Mouse (Mus musculus): ENCODE measurements around the gene Peg10. TPM values are rescaled to one million over a fixed set of nuclear protein-coding genes. Genes with fewer than 3 reads are reported as not detected.
A peak's percentile ranks its signal among the peaks of the same experiment; 100 is the strongest.

The Peg10 gene
- polyA plus RNA-seq, 1 experiment from 2014 or later: 2.7 TPM

DNA sequence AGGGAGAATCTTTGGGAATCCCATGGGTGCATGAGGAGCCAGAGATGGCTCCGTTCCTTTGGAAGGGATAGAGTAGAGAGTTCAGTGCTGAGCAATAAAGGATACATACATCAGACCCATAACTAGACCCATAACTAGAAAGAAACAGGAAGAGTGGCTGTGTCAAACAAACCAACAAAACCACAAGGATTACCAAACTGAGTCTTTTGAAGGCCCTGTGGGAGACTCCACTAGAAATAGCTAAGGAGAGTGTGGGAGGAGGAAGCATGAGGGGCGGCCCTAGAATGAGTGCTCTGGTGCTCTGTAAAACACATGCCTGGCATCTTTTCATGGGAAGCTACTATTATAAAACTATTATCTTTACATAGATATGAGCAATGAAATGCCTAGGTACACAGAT, 18.8 kb upstream of the Peg10 start:
- Histone ChIP-seq H3K9me3 (ENCODE audit: low read length) (no peaks in the 10 kb centered on the region), H3K4me1 (ENCODE audit: insufficient read depth, low read length) (0 out of 2 replicates have a peak, but pooled peaks cover 8% of the 10 kb centered on the region), H3K4me2 (replicated peaks; ENCODE audit: low read depth, low read length) (no peak overlapping the region), H3K4me3 (ENCODE audit: low read length) (no peak overlapping the region), H3K9ac (replicated peaks; ENCODE audit: low read length) (no peak overlapping the region), H3K27me3 (ENCODE audit: insufficient read depth, low read length) (no peaks in the 10 kb centered on the region), H3K27ac (ENCODE audit: low read length) (no peak overlapping the region), H3K36me3 (ENCODE audit: insufficient read depth, low read length) (no peaks in the 10 kb centered on the region)
- no peak for ATAC-seq (ENCODE audit: low FRiP score, low TSS enrichment)
- WGBS: 97% methylated on average over 2 of the region's 2 CpGs

DNA sequence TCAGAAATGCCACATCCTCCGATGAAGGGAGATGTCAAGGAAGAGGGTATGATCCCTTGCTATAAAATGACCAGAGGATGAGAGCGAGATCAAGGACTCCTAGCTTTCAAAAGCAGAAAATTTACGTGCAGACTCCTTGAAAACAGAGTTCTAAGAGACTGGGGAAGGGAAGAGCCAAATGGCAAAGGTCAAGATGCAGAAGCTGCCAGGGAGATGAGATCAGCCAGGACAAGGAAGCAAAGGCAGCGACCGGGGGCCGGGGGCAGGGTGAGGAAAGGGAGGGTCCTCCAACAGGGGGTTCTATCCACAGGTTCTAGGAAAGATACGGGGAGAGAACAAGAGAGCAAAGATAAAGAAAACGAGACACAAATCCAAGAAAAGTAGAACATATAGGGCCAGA, 15.4 kb upstream of the Peg10 start:
- Histone ChIP-seq H3K4me3 (ENCODE audit: low read length) (no peak overlapping the region), H3K4me2 (replicated peaks; ENCODE audit: low read depth, low read length) (no peak overlapping the region), H3K27me3 (ENCODE audit: insufficient read depth, low read length) (no peaks in the 10 kb centered on the region), H3K36me3 (ENCODE audit: insufficient read depth, low read length) (no peaks in the 10 kb centered on the region), H3K27ac (ENCODE audit: low read length) (no peak overlapping the region), H3K9me3 (ENCODE audit: low read length) (no peaks in the 10 kb centered on the region), H3K4me1 (ENCODE audit: insufficient read depth, low read length) (0 out of 2 replicates have a peak, but pooled peaks cover 9% of the 10 kb centered on the region), H3K9ac (replicated peaks; ENCODE audit: low read length) (no peak overlapping the region)
- WGBS: 32% methylated on average over 8 of the region's 8 CpGs
- ATAC-seq (ENCODE audit: low FRiP score, low TSS enrichment): no peak

DNA sequence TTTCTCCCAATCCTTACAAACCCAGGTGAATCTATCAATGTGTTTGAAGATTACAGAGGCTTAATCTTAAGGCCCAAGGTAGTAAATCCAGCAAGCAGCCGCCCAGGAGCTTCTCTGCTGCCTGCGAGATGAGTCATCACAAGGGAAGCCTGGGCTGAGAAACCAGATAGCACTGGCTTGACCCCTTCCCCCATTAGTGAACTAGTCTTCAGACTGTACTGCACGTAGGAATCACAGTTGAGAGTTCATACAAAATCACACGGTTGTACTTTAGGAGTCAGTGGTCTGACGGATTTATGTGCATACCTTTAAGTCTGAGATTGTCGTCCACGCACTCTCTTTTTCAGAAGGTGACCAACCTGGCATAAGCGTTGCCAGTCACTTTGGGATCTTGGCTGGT, 13.9 kb upstream of the Peg10 start:
- Histone ChIP-seq H3K9ac (replicated peaks; ENCODE audit: low read length) (no peak overlapping the region), H3K4me3 (ENCODE audit: low read length) (no peak overlapping the region), H3K4me1 (ENCODE audit: insufficient read depth, low read length) (0 out of 2 replicates have a peak, but pooled peaks cover 9% of the 10 kb centered on the region), H3K36me3 (ENCODE audit: insufficient read depth, low read length) (no peaks in the 10 kb centered on the region), H3K27ac (ENCODE audit: low read length) (no peak overlapping the region), H3K27me3 (ENCODE audit: insufficient read depth, low read length) (no peaks in the 10 kb centered on the region), H3K4me2 (replicated peaks; ENCODE audit: low read depth, low read length) (no peak overlapping the region), H3K9me3 (ENCODE audit: low read length) (no peaks in the 10 kb centered on the region)
- WGBS: 37% methylated on average over 8 of the region's 8 CpGs
- peak; percentile 73; the same call in 1 of the 2 replicates for ATAC-seq (ENCODE audit: low FRiP score, low TSS enrichment)

DNA sequence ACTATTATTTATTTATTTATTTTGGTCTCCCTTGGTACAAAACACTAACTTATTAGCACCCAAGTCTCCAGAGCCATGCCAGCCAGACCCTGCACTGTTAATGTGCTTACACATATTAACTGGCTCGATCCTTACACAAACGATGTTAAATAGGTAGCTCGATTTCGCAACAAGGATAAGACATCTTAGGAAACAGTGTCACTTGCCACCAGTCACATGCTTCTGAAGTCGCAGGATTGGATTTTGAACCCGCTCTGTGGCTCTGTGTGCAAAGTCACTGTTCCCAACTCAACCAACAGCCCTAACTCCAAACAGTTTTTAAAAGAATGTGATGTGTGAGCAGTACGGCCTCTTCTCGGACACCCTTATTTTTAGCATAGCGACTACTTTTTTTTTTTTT, 10.7 kb upstream of the Peg10 start:
- Histone ChIP-seq H3K27ac (ENCODE audit: low read length) (no peak overlapping the region), H3K4me1 (ENCODE audit: insufficient read depth, low read length) (peaks cover 19% of the 10 kb centered on the region), H3K4me2 (replicated peaks; ENCODE audit: low read depth, low read length) (no peak overlapping the region), H3K9ac (replicated peaks; ENCODE audit: low read length) (no peak overlapping the region), H3K9me3 (ENCODE audit: low read length) (no peaks in the 10 kb centered on the region), H3K36me3 (ENCODE audit: insufficient read depth, low read length) (no peaks in the 10 kb centered on the region), H3K4me3 (ENCODE audit: low read length) (no peak overlapping the region), H3K27me3 (ENCODE audit: insufficient read depth, low read length) (no peaks in the 10 kb centered on the region)
- no peak for ATAC-seq (ENCODE audit: low FRiP score, low TSS enrichment)
- WGBS: 91% methylated on average over 9 of the region's 9 CpGs

DNA sequence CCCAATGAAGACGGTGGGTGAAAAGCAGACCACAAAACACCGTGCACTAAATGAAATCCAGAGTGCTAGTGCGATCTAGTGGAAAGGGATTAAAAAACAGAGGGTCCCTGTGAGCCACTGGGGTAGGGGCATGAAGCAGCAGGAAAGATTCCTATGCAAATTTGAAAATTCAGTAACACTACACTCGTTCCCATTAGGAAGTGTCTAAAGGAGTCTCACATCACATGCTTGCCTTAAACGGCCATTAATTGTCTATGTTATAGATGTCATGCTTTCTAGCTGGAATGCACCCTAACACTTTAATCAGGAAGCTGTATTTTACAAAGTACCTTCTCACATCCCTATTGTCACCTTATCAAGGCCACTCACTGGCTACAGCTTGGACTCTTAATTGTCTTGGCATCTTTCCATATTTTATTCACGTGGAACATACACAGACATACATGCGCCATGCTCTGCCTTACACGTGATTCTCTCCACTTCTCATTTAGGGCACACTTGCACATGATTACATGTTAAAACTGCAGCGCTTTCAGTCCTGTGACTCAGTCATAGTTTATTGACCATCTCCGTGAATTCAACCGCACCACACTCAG, 9.0 kb upstream of the Peg10 start:
- peaks cover 13% of the 10 kb centered on the region for H3K4me1 ChIP-seq (ENCODE audit: insufficient read depth, low read length)

DNA sequence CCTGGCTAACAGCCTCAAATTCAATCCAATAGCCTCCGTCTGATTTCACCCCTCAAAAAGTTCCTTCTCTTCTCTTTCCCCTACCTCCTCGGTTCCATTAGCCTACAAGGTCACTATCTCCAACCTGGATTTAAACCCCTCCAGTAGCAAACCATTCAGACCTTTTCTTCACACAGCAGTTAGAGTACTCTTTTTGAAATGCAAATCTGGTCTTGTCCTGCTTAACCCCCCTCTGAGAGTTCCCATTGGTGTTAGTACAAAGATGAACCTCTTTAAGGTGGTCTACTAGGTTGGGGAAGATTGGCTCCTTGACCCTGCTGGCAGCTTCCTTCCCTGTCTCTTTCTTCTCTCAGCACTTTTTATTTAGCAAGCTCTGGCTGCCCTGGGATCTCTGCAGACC, 8.4 kb upstream of the Peg10 start:
- Histone ChIP-seq H3K9me3 (ENCODE audit: low read length) (no peaks in the 10 kb centered on the region), H3K27ac (ENCODE audit: low read length) (no peak overlapping the region), H3K27me3 (ENCODE audit: insufficient read depth, low read length) (no peaks in the 10 kb centered on the region), H3K4me1 (ENCODE audit: insufficient read depth, low read length) (peaks cover 10% of the 10 kb centered on the region), H3K4me3 (ENCODE audit: low read length) (no peak overlapping the region), H3K9ac (replicated peaks; ENCODE audit: low read length) (no peak overlapping the region), H3K4me2 (replicated peaks; ENCODE audit: low read depth, low read length) (no peak overlapping the region), H3K36me3 (ENCODE audit: insufficient read depth, low read length) (no peaks in the 10 kb centered on the region)
- WGBS: 43% methylated on average over 2 of the region's 2 CpGs
- ATAC-seq (ENCODE audit: low FRiP score, low TSS enrichment): no peak

More for the DNA sequence above, 9.0 kb upstream of the Peg10 start:
- no peaks in the 10 kb centered on the region for H3K27me3 ChIP-seq (ENCODE audit: insufficient read depth, low read length)
- no peak overlapping the region for H3K4me2 ChIP-seq (replicated peaks; ENCODE audit: low read depth, low read length)
- 46% methylated on average over 11 of the region's 11 CpGs for WGBS
- no peak overlapping the region for H3K4me3 ChIP-seq (ENCODE audit: low read length)
- ATAC-seq (ENCODE audit: low FRiP score, low TSS enrichment): no peak
- no peaks in the 10 kb centered on the region for H3K36me3 ChIP-seq (ENCODE audit: insufficient read depth, low read length)
- no peaks in the 10 kb centered on the region for H3K9me3 ChIP-seq (ENCODE audit: low read length)
- no peak overlapping the region for H3K27ac ChIP-seq (ENCODE audit: low read length)
- H3K9ac ChIP-seq (replicated peaks; ENCODE audit: low read length): no peak overlapping the region

DNA sequence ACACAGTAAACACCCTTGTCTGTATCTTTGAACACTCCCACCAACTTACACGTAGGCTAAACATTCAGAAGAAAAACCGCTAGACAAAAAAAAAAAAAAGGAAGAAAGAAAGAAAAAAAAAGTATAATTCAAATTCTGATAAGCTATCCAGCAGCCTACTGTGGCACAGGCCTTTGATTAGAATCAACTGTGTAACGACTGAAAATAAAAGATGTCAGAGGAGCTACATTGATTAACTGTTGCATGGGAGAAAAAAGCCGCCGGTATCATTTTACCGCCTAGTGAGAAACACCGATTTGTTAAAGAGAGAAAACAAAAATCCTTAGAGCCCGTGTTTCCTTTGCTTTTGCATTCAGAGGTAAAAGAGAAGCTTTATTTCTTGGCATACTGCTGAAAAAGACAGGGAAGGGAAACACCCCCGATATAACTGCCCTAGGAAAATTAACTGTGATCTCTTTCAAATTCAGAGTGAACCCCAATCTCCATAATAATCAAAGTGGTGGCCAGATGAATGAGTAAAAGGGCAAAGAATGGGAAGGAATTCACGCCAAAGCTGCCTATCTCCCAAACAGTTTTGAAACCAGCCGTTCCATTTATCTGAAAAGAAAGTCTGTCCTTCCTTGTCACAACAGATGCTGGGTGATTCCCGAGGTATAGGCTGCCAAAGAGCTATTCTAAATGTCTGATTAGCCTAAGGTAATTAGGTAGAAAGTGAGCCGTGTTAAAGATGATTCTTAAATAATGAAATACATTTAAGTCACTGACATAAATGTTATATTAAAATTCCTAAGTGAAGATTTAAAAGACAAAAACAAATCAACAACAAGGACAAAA, 7.4 kb upstream of the Peg10 start:
- H3K9me3 ChIP-seq (ENCODE audit: low read length): no peaks in the 10 kb centered on the region
- H3K9ac ChIP-seq (replicated peaks; ENCODE audit: low read length): no peak overlapping the region
- H3K36me3 ChIP-seq (ENCODE audit: insufficient read depth, low read length): no peaks in the 10 kb centered on the region
- no peak overlapping the region for H3K4me3 ChIP-seq (ENCODE audit: low read length)
- WGBS: 24% methylated on average over 13 of the region's 13 CpGs
- no peak overlapping the region for H3K4me2 ChIP-seq (replicated peaks; ENCODE audit: low read depth, low read length)
- no peak overlapping the region for H3K27ac ChIP-seq (ENCODE audit: low read length)
- ATAC-seq (ENCODE audit: low FRiP score, low TSS enrichment): no peak
- H3K4me1 ChIP-seq (ENCODE audit: insufficient read depth, low read length): peaks cover 10% of the 10 kb centered on the region
- no peaks in the 10 kb centered on the region for H3K27me3 ChIP-seq (ENCODE audit: insufficient read depth, low read length)

DNA sequence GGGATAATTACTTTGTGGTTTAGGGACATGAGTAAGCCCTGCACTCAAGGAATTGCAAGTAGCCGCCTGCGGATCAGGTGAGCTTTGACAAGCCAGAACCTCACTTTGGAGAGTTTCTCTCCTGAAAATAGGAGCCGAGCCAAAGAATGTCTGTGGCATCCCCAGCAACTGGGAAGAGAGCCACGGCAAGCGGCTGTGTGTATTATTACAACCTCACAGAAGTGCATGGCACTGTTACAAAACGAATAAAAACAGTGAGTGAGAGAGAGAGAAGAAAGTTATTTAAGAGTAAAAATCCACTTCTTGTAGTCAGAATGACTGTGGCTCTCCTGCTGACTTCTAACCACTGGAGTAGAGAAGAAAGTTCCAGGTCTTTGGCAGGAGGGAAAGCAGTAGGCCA, 6.6 kb upstream of the Peg10 start:
- no peak for ATAC-seq (ENCODE audit: low FRiP score, low TSS enrichment)
- H3K9me3 ChIP-seq (ENCODE audit: low read length): no peaks in the 10 kb centered on the region
- 42% methylated on average over 6 of the region's 6 CpGs for WGBS
- no peaks in the 10 kb centered on the region for H3K36me3 ChIP-seq (ENCODE audit: insufficient read depth, low read length)
- H3K27me3 ChIP-seq (ENCODE audit: insufficient read depth, low read length): no peaks in the 10 kb centered on the region
- no peak overlapping the region for H3K4me2 ChIP-seq (replicated peaks; ENCODE audit: low read depth, low read length)
- no peak overlapping the region for H3K4me3 ChIP-seq (ENCODE audit: low read length)
- no peak overlapping the region for H3K9ac ChIP-seq (replicated peaks; ENCODE audit: low read length)
- no peak overlapping the region for H3K27ac ChIP-seq (ENCODE audit: low read length)
- H3K4me1 ChIP-seq (ENCODE audit: insufficient read depth, low read length): peaks cover 10% of the 10 kb centered on the region

DNA sequence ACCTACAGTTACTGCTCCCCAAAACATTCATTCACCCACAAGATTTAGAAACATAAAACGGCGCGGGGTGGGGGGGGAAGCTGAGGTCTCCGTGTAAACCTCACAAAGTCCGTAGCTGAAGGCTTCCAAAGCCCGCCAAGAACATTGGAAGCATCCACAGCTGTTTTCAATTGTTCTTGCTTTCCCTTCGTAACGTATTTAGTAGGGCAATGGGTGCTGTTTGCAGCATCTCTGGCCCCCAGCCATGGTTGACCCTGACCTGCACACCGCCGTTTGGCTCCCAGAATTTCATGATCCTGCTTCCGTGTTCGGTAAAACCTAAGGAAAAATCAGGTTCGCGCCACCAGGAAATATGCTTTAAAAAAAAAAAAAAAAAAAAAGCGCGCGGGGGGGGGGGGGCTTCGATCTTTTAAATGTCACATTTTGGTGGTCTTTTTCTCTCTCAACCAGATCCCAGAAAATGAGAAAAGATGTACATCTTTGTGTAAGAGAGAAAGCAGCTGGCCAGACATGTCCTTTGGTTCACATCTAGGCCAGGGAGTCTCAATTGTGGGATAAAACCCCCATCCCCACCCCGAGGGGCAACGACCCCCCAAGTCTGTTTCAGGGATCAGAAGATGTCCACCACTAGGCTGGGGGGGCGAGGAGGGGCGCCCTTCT, 940 bp upstream of the Peg10 start:
- peak overlapping the region; percentile 67 for H3K9ac ChIP-seq (replicated peaks; ENCODE audit: low read length)
- H3K27ac ChIP-seq (ENCODE audit: low read length): peak overlapping the region; percentile 68; the same call in 1 of the 2 replicates
- H3K9me3 ChIP-seq (ENCODE audit: low read length): peaks cover 28% of the 10 kb centered on the region
- 0 out of 2 replicates have a peak, but pooled peaks cover 3% of the 10 kb centered on the region for H3K36me3 ChIP-seq (ENCODE audit: insufficient read depth, low read length)
- 55% methylated on average over 20 of the region's 22 CpGs for WGBS
- H3K4me1 ChIP-seq (ENCODE audit: insufficient read depth, low read length): 0 out of 2 replicates have a peak, but pooled peaks cover 2% of the 10 kb centered on the region
- no peaks in the 10 kb centered on the region for H3K27me3 ChIP-seq (ENCODE audit: insufficient read depth, low read length)
- ATAC-seq (ENCODE audit: low FRiP score, low TSS enrichment): no peak
- H3K4me2 ChIP-seq (replicated peaks; ENCODE audit: low read depth, low read length): peak overlapping the region; percentile 59
- H3K4me3 ChIP-seq (ENCODE audit: low read length): peak overlapping the region; percentile 50

Data from kidney, embryonic 16.5 days (tissue).